Mouse (Mus musculus) gastrocnemius, postnatal 14 days (tissue): Measurements from ENCODE around the gene Afg1l. TPM values are rescaled to one million over a fixed set of nuclear protein-coding genes. Genes with fewer than 3 reads are reported as not detected.

Source experiments
- DNase-seq: peaks from one replicate; pipeline ENCODE4 v3.0.0; 2021; ENCODE audit warnings: mixed read lengths
- intact Hi-C: fragments of 180-260 bp; cut with DNase I; formaldehyde crosslinking; loops from one replicate; pipeline ENCODE4 v1.15.1; 2025; ENCODE audit warnings: low total_unique reads
- total RNA-seq, 2 experiments: library from RNA; stranded (reverse); gene quantifications; 2 replicates each; pipeline ENCODE4 v1.2.3; 2021

Gene Afg1l
- total RNA-seq, 2 experiments from 2014 or later, result 7.8 to 8.6 TPM

GRCm38 (mm10) chr10:42410748-42411537 is 67.4 kb downstream of the Afg1l start:
- DNase-seq, result no peak
- intact Hi-C loops, result no loop called here

GRCm38 (mm10) chr10:42390436-42390835 is 87.9 kb downstream of the Afg1l start:
- intact Hi-C loops, result no loop called here
- DNase-seq, result no peak

- intact Hi-C loops, result no loop called here
- DNase-seq, result no peak
Observed at GRCm38 (mm10) chr10:42388181-42388580, 90.2 kb downstream of the Afg1l start.

GRCm38 (mm10) chr10:42384946-42385644 is 93.3 kb downstream of the Afg1l start:
- intact Hi-C loops, result no loop called here
- DNase-seq, result no peak

GRCm38 (mm10) chr10:42383708-42384107 is 94.7 kb downstream of the Afg1l start:
- DNase-seq, result no peak
- intact Hi-C loops, result no loop called here

GRCm38 (mm10) chr10:42364216-42364615 is 114.1 kb downstream of the Afg1l start:
- intact Hi-C loops, result no loop called here
- DNase-seq, result no peak

GRCm38 (mm10) chr10:42355980-42356379 is 122.4 kb downstream of the Afg1l start:
- no peak for DNase-seq
- intact Hi-C loops, result no loop called here

- DNase-seq, result no peak
- intact Hi-C loops, result no loop called here
Observed at GRCm38 (mm10) chr10:42347986-42348385, 130.4 kb downstream of the Afg1l start.

- intact Hi-C loops, result no loop called here
- no peak for DNase-seq
Observed at GRCm38 (mm10) chr10:42347127-42347526, 131.2 kb downstream of the Afg1l start.

GRCm38 (mm10) chr10:42346179-42346877 is 132.0 kb downstream of the Afg1l start:
- no peak for DNase-seq
- intact Hi-C loops, result no loop called here

GRCm38 (mm10) chr10:42342714-42343113 is 135.7 kb downstream of the Afg1l start:
- no peak for DNase-seq
- intact Hi-C loops, result no loop called here

GRCm38 (mm10) chr10:42341815-42342457 is 136.4 kb downstream of the Afg1l start:
- no peak for DNase-seq
- intact Hi-C loops, result no loop called here

GRCm38 (mm10) chr10:42340426-42340793 is 138.0 kb downstream of the Afg1l start:
- intact Hi-C loops, result no loop called here
- no peak for DNase-seq

GRCm38 (mm10) chr10:42339773-42340425 is 138.5 kb downstream of the Afg1l start:
- intact Hi-C loops, result no loop called here
- no peak for DNase-seq

- no peak for DNase-seq
- intact Hi-C loops, result no loop called here
Observed at GRCm38 (mm10) chr10:42338456-42338855, 139.9 kb downstream of the Afg1l start.

GRCm38 (mm10) chr10:42327576-42327975 is 150.8 kb downstream of the Afg1l start:
- DNase-seq, result peak; percentile 15
- intact Hi-C loops, result loop anchor here (5.0 to 10.0 kb wide), 2 partner anchors 197 to 310 kb away; no protein-coding TSS in a partner anchor

GRCm38 (mm10) chr10:42325305-42325704 is 153.1 kb downstream of the Afg1l start:
- DNase-seq, result no peak
- intact Hi-C loops, result loop anchor here (5.0 to 10.0 kb wide), 2 partner anchors 199 to 312 kb away; no protein-coding TSS in a partner anchor

- intact Hi-C loops, result loop anchor here (10.0 kb wide), 1 partner anchor 201 kb away; no protein-coding TSS in a partner anchor
Observed at GRCm38 (mm10) chr10:42323978-42324377, 154.4 kb downstream of the Afg1l start.

GRCm38 (mm10) chr10:42313222-42313786 is 165.1 kb downstream of the Afg1l start:
- intact Hi-C loops, result no loop called here
- no peak for DNase-seq

More at GRCm38 (mm10) chr10:42323978-42324377, 154.4 kb downstream of the Afg1l start:
- no peak for DNase-seq
